Mouse (Mus musculus): ENCODE measurements around the gene Klrb1c.

Klrb1c gene

DNA sequence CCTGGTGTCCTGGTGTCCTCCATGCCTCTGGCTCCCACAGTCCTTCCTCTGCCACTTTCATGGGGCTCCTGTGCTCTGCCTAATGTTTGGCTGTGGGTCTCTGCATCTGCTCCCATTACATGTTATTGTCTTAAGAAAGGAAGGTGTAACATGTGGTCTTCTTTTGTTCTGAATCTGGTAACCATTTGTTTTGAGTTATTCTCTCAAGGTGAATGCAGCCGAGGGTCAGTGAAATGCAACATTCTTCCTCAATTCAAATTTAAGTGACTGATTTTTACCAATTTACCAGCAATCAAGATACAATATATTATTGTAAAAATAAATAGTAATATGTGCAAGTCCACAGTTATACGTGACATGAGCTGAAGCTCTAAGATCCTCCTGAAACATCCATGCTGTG lies at the start of gene Klrb1c:
Gene Klrb1c (minus strand): TSS at position 101 of the 400 bp plus-strand sequence.
- in situ Hi-C loops (cut with MboI, MseI), result no loop called here

- in situ Hi-C loops (cut with MboI, MseI), result no loop called here
These were observed 48.7 kb upstream of the Klrb1c start for GRCm38 (mm10) chr6:128837454-128838341.

DNA sequence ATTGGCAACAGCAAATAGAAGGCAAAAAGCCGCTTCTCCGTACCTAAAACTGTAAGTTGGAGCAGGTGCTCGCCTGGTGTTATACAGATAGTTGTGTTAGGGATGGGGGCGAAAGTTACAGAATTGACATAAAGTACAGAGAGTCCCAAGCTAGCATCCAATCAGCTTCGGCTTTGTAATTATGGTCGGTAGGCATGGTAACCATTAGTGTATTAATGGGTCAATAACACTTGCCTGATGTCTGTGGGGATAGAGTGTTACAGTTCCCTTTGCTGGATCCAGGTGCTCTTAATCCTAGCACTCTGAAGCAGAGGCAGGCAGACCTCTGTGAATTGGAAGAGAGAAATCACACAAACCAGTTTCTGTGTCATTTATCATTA lies 47.9 kb upstream of the Klrb1c start:
- in situ Hi-C loops (cut with MboI, MseI), result no loop called here

DNA sequence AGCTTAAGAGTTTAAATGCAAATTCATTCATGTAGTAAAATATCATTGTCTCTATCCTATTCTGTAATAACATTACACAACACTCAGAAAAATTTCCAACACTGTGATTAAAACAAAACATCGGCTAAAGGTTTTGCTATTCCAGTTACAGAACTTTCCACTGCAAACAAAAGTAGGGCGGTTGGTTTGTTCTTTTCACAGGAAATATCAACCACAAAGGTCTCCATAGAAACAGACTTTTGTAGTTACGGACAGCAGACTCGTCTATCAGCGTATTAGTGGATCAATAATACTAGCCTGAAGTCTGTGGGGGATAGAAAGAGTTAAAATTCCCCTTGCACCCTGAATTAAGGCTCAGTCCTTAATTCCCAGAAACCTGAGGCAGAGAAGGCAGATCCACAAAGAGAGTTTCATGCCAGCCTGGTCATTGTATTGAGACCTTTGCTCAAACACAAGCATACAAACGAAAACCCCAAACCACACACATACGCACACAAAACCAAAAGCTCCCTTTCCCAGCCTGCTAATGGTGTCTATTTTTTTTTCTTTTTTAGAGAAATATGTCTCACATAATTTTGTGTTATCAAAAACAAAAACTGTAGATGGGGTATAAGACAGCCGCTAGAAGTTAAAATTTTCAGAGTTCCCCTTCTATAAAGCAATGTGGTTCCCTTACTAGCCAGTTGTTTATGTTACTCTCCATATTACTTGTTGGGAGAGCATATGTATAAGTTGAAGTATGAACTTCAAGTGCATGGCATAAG lies 47.4 kb upstream of the Klrb1c start:
- in situ Hi-C loops (cut with MboI, MseI), result no loop called here

DNA sequence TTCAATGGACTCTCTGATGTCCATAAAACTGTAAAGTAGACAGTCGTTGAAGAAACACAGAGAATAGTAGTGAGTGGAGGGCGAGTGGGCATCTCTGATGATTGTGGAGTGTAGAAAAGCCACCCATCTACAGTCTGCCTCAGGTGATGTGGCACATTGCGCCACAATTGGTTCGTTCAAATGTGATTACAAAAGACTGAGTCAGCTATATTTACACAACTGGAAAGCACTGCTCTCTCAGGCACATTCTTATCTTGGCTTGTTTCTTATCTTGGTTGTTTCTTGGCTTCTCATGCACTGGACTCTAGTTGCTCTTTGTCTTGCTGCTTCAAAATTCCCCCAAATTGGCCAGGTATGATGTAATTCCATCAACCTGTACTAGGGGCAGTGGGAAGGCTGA lies 46.6 kb upstream of the Klrb1c start:
- in situ Hi-C loops (cut with MboI, MseI), result no loop called here

- in situ Hi-C loops (cut with MboI, MseI), result no loop called here
These were observed 44.0 kb upstream of the Klrb1c start for GRCm38 (mm10) chr6:128833046-128833445.

DNA sequence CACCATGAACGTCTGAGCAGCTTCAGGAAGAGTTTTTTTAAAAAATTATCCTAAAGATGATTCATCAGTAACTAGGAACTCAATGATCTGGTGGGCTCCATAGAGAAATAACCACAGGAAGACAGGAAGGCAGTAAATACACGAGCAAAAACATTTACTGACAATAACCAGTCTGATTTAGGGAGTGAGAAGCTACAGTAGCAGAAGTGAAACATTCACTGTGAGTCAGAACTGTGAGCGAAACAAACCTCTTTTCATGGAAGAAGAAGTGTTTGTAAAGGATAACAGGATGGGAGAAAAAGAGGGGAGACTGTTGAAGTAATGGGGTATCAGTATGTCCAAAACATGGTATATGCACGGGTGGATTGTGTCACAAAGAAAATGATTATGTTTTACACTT lies 40.8 kb upstream of the Klrb1c start:
- in situ Hi-C loops (cut with MboI, MseI), result no loop called here

GRCm38 (mm10) chr6:128826781-128827180 lies 37.8 kb upstream of the Klrb1c start:
- in situ Hi-C loops (cut with MboI, MseI), result no loop called here

GRCm38 (mm10) chr6:128826132-128826531 lies 37.1 kb upstream of the Klrb1c start, which contains the start of the genes Gm44511 and Klrb1b:
TSS of gene Gm44511 (minus strand) at chr6:128826315.
TSS of gene Klrb1b (minus strand) at chr6:128826331.
- in situ Hi-C loops (cut with MboI, MseI), result no loop called here

GRCm38 (mm10) chr6:128818083-128818802 lies 29.2 kb upstream of the Klrb1c start:
- in situ Hi-C loops (cut with MboI, MseI), result no loop called here

GRCm38 (mm10) chr6:128808532-128808931 lies 19.5 kb upstream of the Klrb1c start:
- in situ Hi-C loops (cut with MboI, MseI), result no loop called here

- in situ Hi-C loops (cut with MboI, MseI), result no loop called here
These were observed 18.0 kb upstream of the Klrb1c start for GRCm38 (mm10) chr6:128807021-128807420.

DNA sequence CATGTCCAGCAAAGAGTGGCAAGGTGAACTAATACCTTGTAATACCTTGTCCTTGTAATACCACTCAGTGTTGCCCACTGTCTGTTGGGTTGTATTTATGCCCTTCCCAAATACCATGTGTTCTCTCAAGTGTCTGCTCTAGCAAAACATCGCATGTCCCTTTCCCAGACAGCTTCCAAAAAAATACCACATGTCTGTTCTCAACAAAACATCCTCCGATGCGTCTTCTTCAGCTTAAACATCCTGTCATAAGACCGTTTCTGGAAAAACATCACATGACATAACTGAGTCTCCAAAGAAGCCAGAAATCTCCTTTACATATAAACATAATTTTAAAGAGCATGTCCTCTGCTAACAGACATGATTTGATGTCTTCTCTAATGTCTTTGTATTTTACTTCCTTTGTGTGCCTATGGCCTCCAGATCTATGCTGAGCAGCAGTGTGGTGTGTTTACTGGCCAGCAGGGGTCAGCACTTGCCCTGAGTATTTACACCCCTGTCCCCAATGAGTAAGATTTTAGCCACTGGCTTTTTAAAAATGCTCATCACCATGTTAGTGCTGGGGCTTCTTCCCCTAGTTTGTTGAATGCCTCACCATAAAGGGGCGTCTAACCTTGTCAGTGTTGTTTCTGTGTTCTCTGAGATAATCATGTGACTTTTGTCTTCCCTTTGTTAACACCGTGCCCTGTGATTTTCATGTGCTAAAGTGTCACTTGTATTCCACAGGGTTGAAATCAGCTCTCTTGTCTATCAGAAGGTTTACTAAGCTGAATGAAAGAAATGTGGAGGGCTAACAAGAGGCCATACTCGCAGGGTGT lies 16.0 kb upstream of the Klrb1c start:
- in situ Hi-C loops (cut with MboI, MseI), result loop anchor here (5.0 kb wide), 1 partner anchor 43 kb away; no protein-coding TSS in a partner anchor

- in situ Hi-C loops (cut with MboI, MseI), result loop anchor here (5.0 kb wide), 1 partner anchor 41 kb away; no protein-coding TSS in a partner anchor
These were observed 14.2 kb upstream of the Klrb1c start for GRCm38 (mm10) chr6:128802999-128803857.

GRCm38 (mm10) chr6:128802557-128802956 lies 13.5 kb upstream of the Klrb1c start:
- in situ Hi-C loops (cut with MboI, MseI), result loop anchor here (5.0 kb wide), 1 partner anchor 40 kb away; no protein-coding TSS in a partner anchor

DNA sequence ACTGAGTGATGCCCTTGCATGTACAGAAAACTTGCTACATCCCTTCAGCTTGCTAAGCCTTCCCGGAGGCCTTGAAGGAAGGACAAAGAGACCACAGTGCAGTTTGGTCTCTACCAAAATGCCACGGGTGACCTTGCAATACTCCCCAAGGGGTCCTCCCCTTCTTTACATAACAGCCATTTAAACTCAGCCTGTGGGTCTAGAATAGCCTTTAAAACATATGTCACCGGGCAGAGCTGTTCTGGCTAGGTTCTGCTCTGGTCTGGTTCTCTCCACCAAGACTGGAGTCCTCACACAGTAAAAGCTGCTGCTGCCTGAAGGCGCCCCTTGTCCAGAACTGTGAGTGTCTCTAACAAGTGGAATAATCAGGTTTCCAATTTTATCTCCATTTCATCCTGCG lies 11.7 kb upstream of the Klrb1c start:
- in situ Hi-C loops (cut with MboI, MseI), result loop anchor here (5.0 kb wide), 1 partner anchor 38 kb away; no protein-coding TSS in a partner anchor

DNA sequence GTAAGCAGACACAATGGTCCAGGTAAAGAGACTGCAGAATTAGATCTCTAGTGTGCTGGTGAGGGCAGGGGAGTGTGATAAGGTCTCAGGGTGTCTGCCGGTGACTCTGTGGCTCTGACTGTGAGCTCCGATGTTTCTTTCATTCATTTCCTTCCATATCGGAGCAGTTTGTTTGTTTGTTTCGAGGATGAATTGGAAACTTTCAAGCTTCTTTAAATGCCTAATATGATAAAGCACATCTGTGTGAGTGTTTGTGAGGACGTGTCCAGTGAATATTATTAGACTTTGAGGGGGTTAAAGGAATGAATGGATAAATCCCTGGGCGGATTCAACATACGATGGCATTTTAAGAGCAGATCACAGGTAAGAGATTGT lies 10.9 kb upstream of the Klrb1c start:
- in situ Hi-C loops (cut with MboI, MseI), result loop anchor here (5.0 kb wide), 2 partner anchors 38 to 42 kb away; no protein-coding TSS in a partner anchor

DNA sequence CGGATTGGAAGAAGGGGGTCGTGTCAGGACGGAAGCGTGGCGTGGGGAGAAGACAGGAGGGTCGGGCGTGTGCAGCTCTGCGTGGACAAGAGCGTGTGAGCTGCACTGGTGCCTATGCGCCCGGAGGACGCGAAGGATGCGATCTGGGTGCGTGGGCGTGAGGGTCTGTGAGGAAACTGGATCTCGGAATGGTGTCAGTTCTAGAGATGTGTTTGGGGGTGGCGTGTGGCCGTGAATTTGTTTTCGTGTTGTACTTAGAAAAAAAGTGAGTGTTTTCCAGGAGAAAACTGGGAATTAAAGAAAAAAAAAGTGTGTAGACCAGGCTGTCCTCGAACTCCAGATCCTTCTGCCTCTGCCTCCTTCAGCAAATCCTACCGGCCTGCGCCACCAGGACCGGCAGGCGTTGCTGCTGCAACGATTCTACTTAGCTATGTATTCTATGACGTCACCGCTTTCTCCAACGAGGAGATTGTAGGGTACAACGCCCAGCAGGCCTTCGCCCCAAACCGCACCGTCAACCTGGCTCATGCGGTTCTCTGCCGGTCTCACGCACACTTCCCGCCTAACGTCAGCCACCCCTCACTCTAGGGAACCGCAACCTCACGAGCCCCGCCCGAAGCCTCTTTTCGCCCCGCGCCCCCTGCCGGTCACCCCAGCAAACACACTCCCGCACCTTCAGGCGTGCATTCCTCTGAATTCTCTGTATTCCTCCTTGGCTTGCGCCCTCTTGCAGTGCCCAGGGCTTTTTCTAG lies 10.3 kb upstream of the Klrb1c start:
- in situ Hi-C loops (cut with MboI, MseI), result loop anchor here (5.0 kb wide), 1 partner anchor 43 kb away; no protein-coding TSS in a partner anchor

- in situ Hi-C loops (cut with MboI, MseI), result loop anchor here (5.0 kb wide), 1 partner anchor 44 kb away; no protein-coding TSS in a partner anchor
These were observed 9.7 kb upstream of the Klrb1c start for GRCm38 (mm10) chr6:128798772-128799143.
